Mouse (Mus musculus) gastrocnemius, adult 8-10 months (tissue): ENCODE measurements around the gene Cdh10. TPM values are rescaled to one million over a fixed set of nuclear protein-coding genes. Genes with fewer than 3 reads are reported as not detected.

Experiments
- DNase-seq, 2 experiments: peaks; one replicate each; pipeline ENCODE4 v3.0.0; 2022; ENCODE audit warnings: low spot score in 2 of 2
- total RNA-seq, 4 experiments: library from RNA; stranded (reverse); gene quantifications; 2 replicates each; pipeline ENCODE4 v1.2.4; 2022

Cdh10 gene
- total RNA-seq, 4 experiments from 2014 or later = not detected

GRCm38 (mm10) chr15:18975041-18975440 is 156.3 kb downstream of the Cdh10 start:
- DNase-seq = no peak

- no peak for DNase-seq
Measured at GRCm38 (mm10) chr15:18984891-18985290, 166.1 kb downstream of the Cdh10 start.

- no peak for DNase-seq
Measured at GRCm38 (mm10) chr15:18987671-18988070, 168.9 kb downstream of the Cdh10 start.

GRCm38 (mm10) chr15:18993512-18993911 is 174.8 kb downstream of the Cdh10 start:
- no peak for DNase-seq

- DNase-seq = no peak
Measured at GRCm38 (mm10) chr15:18994294-18994693, 175.5 kb downstream of the Cdh10 start.

GRCm38 (mm10) chr15:19010829-19011228 is 192.1 kb downstream of the Cdh10 start:
- DNase-seq = no peak

- DNase-seq = no peak
Measured at GRCm38 (mm10) chr15:19032983-19033382, 214.2 kb downstream of the Cdh10 start.

- no peak for DNase-seq
Measured at GRCm38 (mm10) chr15:19040077-19040476, 221.3 kb downstream of the Cdh10 start.
